Mouse (Mus musculus): ENCODE data around the gene Sh3pxd2a.

Gene Sh3pxd2a

DNA sequence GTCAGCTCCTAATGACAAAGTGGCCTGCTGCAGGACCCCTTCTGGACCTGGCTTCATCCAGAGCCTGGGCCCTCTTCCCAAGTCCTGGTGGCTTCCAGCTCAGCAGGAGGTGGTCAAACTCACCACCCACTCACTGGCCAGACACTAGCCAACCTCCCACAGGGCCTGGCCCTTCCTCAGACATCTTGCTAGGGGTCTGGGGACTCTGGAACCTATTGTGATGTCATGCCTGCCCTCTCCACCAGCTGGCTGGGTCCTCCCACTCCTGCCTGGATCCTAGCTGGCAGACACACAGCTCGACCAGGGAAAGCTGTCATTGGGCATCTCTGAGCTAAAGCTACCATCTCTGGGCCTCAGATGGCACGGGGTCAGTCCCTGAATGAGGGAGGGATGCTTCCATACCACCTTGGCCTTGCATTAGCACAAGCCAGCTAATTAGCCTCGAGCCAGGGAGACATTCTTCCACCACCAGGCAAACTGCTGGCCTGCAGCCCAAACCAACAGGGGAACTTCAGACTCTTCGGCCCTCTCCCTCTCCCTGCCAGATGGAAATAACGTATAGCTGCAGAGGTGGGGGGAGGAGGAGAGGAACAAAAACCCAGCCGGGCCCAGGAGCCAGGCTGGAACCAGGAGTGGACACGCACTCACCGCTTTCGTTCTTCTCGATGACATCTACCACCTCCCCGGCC lies 150.7 kb downstream of the Sh3pxd2a start:
- DNase-seq (ENCODE audit: low spot score in 2 of 2), result peak in 1 of 2 experiments; percentile 39

- DNase-seq (ENCODE audit: low spot score in 2 of 2), result peak in 1 of 2 experiments; percentile 30
These were observed 153.0 kb downstream of the Sh3pxd2a start for GRCm38 (mm10) chr19:47311162-47311561.

- no peak for DNase-seq (ENCODE audit: low spot score in 2 of 2)
These were observed 154.4 kb downstream of the Sh3pxd2a start for GRCm38 (mm10) chr19:47309824-47310223.

- DNase-seq (ENCODE audit: low spot score in 2 of 2), result no peak
These were observed 157.3 kb downstream of the Sh3pxd2a start for GRCm38 (mm10) chr19:47306917-47307315.

DNA sequence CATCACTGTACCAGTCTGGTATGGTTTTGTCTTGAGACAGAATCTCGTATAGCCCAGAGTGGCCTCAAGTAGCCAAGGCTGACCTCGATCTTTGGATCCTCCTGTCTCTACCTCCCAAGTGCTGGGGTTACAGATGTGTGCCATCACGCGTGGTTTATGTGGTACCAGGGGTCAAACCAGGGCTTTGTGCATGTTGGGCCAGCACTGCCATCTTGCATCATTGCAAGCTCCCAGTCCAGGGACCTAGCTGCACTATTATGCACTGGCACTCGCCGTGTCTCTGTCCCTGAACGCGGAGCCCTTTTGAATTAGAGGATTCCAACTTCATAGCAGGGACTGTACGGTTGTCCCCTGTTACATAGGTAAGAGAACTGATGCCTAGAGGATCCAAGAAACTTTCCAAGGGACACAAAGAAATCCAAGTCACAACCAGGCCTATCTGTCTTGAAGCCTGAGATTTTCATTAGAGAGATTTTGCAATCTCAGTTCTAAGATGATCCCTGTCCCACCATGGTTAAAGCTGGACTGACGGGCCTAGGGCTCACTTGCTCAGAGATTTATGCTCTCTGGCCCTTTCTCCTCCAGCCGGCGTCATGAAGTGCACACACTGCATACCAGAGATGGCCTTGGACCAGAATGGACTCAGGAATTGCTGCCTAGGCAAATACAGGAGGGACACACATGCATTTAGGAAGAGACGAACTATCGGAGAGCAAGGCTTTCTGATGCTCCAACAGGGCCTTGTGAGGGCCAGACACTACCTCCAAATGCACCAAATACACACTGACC lies 157.9 kb downstream of the Sh3pxd2a start:
- no peak for DNase-seq (ENCODE audit: low spot score in 2 of 2)

- no peak for DNase-seq (ENCODE audit: low spot score in 2 of 2)
These were observed 158.8 kb downstream of the Sh3pxd2a start for GRCm38 (mm10) chr19:47305401-47305800.

- DNase-seq (ENCODE audit: low spot score in 2 of 2), result no peak
These were observed 159.9 kb downstream of the Sh3pxd2a start for GRCm38 (mm10) chr19:47304170-47304745.

- peak in 1 of 2 experiments; percentile 75 for DNase-seq (ENCODE audit: low spot score in 2 of 2)
These were observed 161.1 kb downstream of the Sh3pxd2a start for GRCm38 (mm10) chr19:47303128-47303527.

DNA sequence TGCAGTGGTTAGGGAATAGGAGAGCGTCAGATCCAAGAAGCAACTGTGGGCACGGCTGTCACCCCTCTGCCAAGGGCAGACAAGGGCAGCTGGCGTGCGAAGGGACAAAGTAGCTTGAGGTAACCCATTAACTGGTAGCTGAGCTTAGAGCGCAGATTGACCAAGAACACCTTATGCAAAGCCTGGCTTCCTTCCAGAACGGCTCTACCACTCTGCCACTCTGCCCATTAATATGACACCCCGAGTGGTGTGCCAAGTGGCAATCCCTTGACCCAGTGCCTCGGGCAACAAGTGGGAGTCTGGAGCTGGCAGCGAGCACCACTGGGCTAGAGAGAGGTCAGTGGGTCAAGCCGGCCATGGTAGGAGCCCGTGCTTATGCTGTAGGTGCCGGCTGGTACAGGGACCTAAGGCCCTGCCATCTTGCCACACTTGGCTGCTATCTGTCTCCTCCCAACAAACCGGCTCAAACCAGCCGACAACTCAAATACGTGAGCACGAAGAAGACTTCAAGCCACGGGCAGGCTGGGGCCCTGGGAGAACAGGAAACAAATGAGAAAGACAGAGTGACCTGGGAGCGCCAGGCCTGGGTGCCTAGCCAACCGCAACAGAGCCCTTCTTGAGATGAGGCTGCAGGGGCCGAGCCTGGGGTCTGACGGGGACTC lies 161.9 kb downstream of the Sh3pxd2a start:
- no peak for DNase-seq (ENCODE audit: low spot score in 2 of 2)

- no peak for DNase-seq (ENCODE audit: low spot score in 2 of 2)
These were observed 162.7 kb downstream of the Sh3pxd2a start for GRCm38 (mm10) chr19:47301303-47302190.

- DNase-seq (ENCODE audit: low spot score in 2 of 2), result no peak
These were observed 166.1 kb downstream of the Sh3pxd2a start for GRCm38 (mm10) chr19:47298100-47298499.

GRCm38 (mm10) chr19:47292451-47292951 lies 171.7 kb downstream of the Sh3pxd2a start:
- DNase-seq (ENCODE audit: low spot score in 2 of 2), result no peak

GRCm38 (mm10) chr19:47291307-47292080 lies 172.7 kb downstream of the Sh3pxd2a start:
- no peak for DNase-seq (ENCODE audit: low spot score in 2 of 2)

GRCm38 (mm10) chr19:47286886-47287450 lies 177.2 kb downstream of the Sh3pxd2a start:
- DNase-seq (ENCODE audit: low spot score in 2 of 2), result no peak

- DNase-seq (ENCODE audit: low spot score in 2 of 2), result no peak
These were observed 178.6 kb downstream of the Sh3pxd2a start for GRCm38 (mm10) chr19:47285581-47285980.

DNA sequence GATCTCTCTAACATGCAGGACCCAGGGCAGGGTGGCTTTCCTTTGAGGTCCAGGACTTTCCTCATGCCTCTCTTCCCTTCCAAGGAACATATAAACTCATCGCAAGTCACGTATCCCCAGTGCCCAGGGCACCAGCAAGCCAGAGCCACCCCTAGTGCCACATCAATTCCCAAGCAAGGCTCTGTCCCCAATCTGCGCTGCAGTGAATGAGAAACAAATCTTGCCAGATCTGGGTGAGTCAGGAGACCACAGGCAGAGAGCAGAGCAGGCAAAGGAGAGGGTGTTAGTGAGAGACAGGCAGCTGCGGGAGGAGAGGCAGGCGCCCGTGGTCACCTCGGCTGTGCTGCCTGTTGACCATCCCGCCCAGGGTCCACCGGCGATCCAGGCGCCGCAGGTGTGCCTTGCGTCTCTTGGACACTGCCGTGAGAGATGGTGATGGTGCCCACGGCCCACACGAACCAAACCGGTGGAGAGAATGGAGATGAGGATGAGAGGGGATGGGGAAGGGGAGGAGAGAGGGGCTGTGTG lies 181.4 kb downstream of the Sh3pxd2a start:
- no peak for DNase-seq (ENCODE audit: low spot score in 2 of 2)

- DNase-seq (ENCODE audit: low spot score in 2 of 2), result peak; percentile 40 to 60
These were observed 182.1 kb downstream of the Sh3pxd2a start for GRCm38 (mm10) chr19:47282050-47282454.

GRCm38 (mm10) chr19:47280894-47281293 lies 183.3 kb downstream of the Sh3pxd2a start:
- DNase-seq (ENCODE audit: low spot score in 2 of 2), result no peak

DNA sequence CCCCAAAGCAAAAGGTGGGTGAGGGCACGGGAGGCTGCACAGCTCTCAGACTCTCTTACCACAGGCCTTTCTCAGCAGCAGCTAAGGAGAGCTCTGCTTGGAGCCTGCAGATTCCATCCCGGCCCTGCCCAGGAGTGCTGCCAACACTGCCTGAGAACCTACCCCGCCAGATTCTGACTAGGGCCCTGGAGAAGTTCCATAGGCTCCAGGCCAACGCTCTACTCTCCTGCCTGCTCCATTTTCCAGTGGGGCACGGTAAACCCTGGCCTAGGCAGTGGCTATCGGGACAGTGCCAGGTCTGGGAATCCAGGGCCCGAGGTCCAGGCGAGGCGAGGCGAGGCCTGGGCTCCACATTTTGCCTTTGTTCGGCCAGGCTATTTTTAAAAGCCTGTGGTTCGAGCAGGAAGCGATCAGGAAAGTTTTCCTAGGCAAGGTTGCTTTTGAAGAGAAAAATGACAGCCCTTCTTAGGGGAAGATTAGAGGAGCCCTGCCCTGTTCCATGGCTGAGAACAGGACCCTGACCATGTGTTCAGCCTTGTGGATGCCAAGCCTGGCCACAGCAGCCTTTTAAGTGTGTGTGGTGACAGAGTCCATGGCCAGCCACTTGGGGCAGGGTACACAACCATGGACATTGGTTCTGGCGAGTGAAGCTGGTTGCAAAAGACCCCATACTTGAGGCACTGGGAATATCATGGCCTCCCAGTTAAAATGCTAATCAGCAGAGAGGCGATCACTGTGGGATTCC lies 184.2 kb downstream of the Sh3pxd2a start:
- DNase-seq (ENCODE audit: low spot score in 2 of 2), result peak; percentile 45 to 80
